Mouse (Mus musculus) neural tube, postnatal 0 days (tissue): ENCODE data around the gene Parp2. TPM values are rescaled to one million over a fixed set of nuclear protein-coding genes. Genes with fewer than 3 reads are reported as not detected.

Experiments used
- polyA plus RNA-seq: library from polyadenylated mRNA; unstranded; fragments of >200 nt; fragmentation: Nextera tagmentation; extraction: Ambion mirVana; gene quantifications from 2 replicates; pipeline ENCODE4 v1.2.1, GENCODE M21; 2015

The Parp2 gene
- 34.4 TPM in 2 replicates for polyA plus RNA-seq

DNA sequence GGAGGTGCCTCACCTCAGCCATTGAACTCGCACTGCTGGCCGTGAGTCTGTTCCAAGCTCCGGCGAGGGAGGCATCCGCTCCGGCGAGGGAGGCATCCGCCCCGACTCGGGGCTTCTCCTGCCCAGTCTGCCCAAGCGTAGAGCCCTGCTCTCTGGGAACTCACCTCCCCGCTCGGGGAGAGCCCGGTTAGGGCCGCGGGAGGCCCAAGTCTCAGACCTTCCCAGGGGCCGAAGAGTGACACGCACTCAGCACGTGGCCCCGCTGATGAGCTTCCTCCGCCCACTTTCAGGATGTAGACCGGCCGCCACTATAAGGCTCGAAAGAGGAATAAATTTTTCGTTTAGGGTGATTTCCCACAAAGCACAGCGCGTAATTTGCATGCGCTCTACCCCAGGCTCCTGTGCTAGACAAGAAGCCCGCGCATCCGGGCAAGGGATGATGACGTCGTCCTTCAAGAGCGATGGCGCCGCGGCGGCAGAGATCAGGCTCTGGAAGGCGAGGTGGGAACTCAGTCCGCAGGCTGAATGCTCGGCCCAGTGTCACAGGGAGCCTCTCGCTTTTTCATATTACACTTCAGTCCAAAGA, at the start of gene Parp2, which contains the start of gene Ccnb1ip1:
Parp2 (plus strand) TSS at position 355 of the 586 bp plus-strand sequence.
Ccnb1ip1 (minus strand) TSS at position 246 of the 586 bp plus-strand sequence.

DNA sequence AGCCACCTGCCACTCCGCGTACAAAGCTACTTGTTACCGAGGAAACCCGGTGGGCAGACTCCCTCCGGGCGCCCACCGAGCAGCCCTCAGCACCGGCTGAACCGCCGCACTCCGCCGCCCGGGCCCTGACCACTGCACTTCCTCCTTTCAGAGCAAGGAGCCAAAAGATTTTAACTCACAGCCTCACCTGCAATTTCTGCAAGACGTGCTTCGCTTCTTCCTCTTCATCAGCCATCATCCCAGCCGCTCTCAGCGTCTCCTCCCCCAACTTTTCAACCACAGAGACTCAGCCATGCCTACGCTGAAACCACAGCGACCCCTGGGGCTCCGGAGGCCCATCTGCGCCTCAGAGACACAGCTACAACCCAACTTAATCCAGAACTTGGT, 22.4 kb upstream of the Parp2 start, which contains the start of gene Ttc5:
Ttc5 (minus strand) TSS at position 269 of the 387 bp plus-strand sequence.

DNA sequence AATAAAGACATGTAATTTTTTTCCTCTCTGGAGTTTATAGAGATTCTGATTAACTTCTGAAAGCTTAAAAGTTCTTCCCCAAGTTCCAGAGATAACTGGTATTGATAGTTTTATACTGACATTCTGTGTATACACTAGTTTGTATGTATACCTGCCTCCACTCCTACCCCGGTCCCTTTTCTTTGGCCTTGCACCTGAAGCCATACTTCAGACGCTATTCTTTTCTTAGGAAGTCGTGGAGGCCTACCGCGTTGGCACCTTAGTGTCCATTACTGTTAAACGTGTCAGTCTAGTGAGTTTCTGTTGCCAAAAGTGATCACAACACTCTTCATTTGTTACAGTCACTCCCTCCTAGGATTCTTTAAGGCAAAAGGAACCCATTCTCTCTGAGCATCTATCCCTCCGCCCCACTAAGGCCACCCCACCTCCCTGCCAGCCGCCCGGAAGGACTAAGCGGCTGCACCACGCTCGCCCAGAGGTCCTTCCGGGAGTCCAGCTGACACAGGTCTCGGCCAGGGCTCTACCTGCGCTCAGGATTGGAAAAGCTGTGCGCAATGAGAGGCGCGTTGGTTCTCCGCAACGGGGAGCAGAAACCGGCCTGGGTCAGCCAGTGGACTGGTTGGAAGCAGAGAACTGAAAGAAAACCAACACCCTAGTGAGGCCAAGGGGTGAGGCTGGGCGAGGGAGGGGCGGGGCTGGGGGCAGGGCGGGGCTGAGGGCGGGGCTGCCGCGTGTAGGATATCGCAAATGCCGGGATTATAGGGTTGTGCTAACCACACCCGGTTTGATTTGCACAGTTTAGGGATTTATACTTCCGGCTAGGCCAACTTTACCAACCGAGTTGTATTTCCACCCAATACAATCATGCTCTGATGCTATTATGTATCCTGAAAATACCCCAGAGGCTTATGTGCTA, 62.5 kb downstream of the Parp2 start, which contains the start of gene Tep1:
Tep1 (minus strand) TSS at position 672 of the 916 bp plus-strand sequence.

Other genes with a start within 250 kb of the Parp2 start
- not detected in 2 replicates for gene Olfr744, start 193.0 kb upstream of the Parp2 start, polyA plus RNA-seq
- gene Olfr745, start 168.5 kb upstream of the Parp2 start, polyA plus RNA-seq: not detected in 2 replicates
- gene Olfr746, start 160.8 kb upstream of the Parp2 start, polyA plus RNA-seq: not detected in 2 replicates
- not detected in 2 replicates for gene Olfr747, start 114.6 kb upstream of the Parp2 start, polyA plus RNA-seq
- gene Olfr748, start 100.5 kb upstream of the Parp2 start, polyA plus RNA-seq: not detected in 2 replicates
- not detected in 2 replicates for gene Olfr749, start 62.7 kb upstream of the Parp2 start, polyA plus RNA-seq
- gene Ttc5, start 22.3 kb upstream of the Parp2 start, polyA plus RNA-seq: 79.0 and 87.6 TPM in 2 replicates
- not detected in 2 replicates for gene Ccnb1ip1, start 109 bp upstream of the Parp2 start, polyA plus RNA-seq
- gene Tep1, start 62.7 kb downstream of the Parp2 start, polyA plus RNA-seq: 2.4 and 3.1 TPM in 2 replicates
- gene Klhl33, start 89.7 kb downstream of the Parp2 start, polyA plus RNA-seq: 4.9 TPM in 2 replicates
- 77.1 and 87.6 TPM in 2 replicates for gene Osgep, start 117.1 kb downstream of the Parp2 start, polyA plus RNA-seq
- 120 and 123 TPM in 2 replicates for gene Apex1, start 117.1 kb downstream of the Parp2 start, polyA plus RNA-seq
- 107 and 115 TPM in 2 replicates for gene Pip4p1, start 123.0 kb downstream of the Parp2 start, polyA plus RNA-seq
- 22.7 and 25.6 TPM in 2 replicates for gene Pnp, start 123.2 kb downstream of the Parp2 start, polyA plus RNA-seq
- gene Gm49342, start 136.7 kb downstream of the Parp2 start, polyA plus RNA-seq: not detected in 2 replicates
- gene Pnp2, start 148.2 kb downstream of the Parp2 start, polyA plus RNA-seq: 1.1 and 1.5 TPM in 2 replicates
- 0.13 TPM in 1 of 2 replicates, not detected in the other for gene Rnase10, start 199.9 kb downstream of the Parp2 start, polyA plus RNA-seq
- gene Rnase9, start 234.0 kb downstream of the Parp2 start, polyA plus RNA-seq: not detected in 2 replicates
- not detected in 2 replicates for gene Rnase11, start 242.3 kb downstream of the Parp2 start, polyA plus RNA-seq
- not detected in 2 replicates for gene Rnase12, start 249.8 kb downstream of the Parp2 start, polyA plus RNA-seq